Mouse (Mus musculus) adrenal gland, adult 18-20 months (tissue): Measurements from ENCODE around the gene Tiparp. TPM values are rescaled to one million over a fixed set of nuclear protein-coding genes. Genes with fewer than 3 reads are reported as not detected.
A peak's percentile ranks its signal among the peaks of the same experiment; 100 is the strongest.

ENCODE experiments used
- DNase-seq, 2 experiments: peaks; one replicate each; pipeline ENCODE4 v3.0.0; 2021 to 2022; ENCODE audit warnings: low spot score in 2 of 2
- total RNA-seq, 2 experiments: library from RNA; stranded (reverse); gene quantifications; 1 replicate in 1 of 2; 2 replicates in 1 of 2; pipeline ENCODE4 v1.2.3; 2021

The Tiparp gene
- total RNA-seq, 2 experiments from 2014 or later, result 13.8 to 21.6 TPM

- peak; percentile 62 to 64 for DNase-seq
These were observed 632 bp downstream of the Tiparp start for GRCm38 (mm10) chr3:65528614-65529470.

- peak; percentile 28 to 57 for DNase-seq
These were observed 1.4 kb downstream of the Tiparp start for GRCm38 (mm10) chr3:65529471-65530215.

- no peak for DNase-seq
These were observed 4.8 kb downstream of the Tiparp start for GRCm38 (mm10) chr3:65533014-65533413.

DNA sequence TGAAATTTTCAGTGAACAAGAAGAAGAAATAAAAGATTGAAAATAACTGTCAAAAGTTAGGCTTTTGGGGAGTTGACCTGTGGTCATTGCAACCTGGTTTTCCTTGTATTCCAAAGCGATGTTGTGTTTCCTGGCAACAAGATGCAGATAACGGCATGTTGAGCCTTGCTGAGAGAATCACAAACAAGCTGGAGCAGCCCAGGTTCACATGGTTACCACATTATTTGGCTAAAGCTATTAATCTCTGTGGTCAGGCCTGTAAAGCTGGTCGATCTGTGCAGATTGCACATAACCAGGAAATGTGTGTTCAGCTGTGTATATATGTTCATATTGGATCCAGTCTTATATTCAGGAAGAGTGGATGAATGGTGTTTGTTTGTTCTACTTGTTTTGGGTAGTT, 5.4 kb downstream of the Tiparp start:
- no peak for DNase-seq

DNA sequence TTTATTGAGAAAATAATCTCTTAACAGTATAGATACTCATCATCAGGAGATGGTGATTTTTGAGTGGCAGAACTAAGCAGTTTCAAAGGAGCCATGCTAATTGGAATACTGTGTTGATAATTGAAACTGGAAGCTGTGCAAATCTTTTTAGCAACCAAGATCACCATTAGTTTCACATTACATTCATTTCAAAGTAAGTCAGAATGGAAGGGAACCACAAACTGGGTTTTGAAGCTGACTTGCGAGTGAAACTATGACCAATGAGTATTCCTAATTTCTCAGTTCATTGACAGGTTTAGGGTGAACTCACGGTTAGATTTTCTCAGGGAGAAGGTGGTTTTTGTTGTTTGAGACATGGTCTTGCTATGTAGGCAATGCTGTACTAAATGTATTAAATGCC, 6.3 kb downstream of the Tiparp start:
- no peak for DNase-seq

- no peak for DNase-seq
These were observed 7.0 kb downstream of the Tiparp start for GRCm38 (mm10) chr3:65535087-65535761.

DNA sequence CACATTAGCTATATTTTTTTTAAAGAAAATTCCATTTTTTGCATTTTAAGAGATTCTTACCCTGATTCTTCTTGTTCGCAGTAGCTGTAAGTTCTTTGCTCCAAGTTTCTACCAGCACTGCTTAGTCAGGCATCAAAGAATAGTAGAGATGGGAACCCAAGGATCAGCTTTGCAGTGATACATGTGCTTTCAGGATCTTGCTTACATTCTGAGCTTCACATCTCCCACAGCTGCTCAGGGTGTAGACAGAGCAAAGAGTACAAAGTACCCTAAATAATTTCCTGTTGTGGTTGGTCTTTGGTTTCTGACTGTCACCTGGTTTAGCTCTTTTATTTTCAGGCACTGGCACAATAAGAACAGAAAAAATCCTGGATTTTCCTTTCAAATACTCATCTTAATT, 9.1 kb downstream of the Tiparp start:
- DNase-seq, result no peak

DNA sequence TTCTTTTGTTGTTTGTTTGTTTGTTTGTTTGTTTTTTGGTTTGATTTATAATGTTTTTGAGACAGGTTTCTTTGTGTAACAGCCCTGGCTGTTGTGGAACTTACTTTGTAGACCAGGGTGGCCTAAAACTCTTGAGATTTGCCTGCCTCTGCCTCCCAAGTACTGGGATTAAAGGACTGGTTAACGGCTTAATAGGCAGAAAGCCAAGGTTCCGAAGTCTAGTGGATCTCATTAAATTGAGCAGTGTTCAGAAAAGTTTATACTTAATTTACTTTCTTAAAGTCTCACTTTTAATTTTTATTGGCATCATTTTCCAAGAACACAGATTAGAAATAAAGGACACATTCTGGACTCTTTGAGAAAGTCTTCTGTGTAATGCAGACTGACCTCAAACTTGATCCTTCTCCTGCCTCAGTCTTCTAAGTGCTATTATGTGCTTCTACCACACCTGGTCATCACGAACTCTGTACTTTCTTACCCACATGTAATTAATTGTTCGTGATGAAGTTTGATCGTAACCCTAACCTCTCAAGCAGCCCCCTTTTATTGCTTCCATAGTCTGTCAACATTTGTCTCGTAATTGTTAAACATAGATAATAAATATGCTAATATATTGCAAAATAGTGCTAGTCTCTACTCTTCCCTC, 12.8 kb downstream of the Tiparp start:
- no peak for DNase-seq

GRCm38 (mm10) chr3:65541552-65541935, 13.3 kb downstream of the Tiparp start:
- DNase-seq, result no peak

DNA sequence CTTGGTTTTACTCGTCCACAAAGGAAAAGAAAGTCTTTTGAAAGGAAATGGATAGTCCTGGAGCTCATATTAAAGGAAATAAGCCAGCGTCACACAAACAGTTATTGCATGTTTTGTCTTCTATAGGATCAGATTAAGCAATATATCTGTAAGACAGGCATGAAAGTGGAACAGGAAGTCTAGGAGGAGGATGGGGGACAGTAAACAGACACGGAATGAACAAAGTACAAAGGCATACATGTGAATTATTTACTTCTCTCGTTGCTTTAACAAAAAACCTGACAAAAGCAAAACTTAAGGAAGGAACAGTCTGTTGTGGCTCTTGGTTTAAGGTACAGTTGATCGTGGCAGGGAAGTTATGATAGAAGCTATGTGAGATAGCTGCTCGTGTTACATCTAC, 21.6 kb downstream of the Tiparp start:
- DNase-seq, result no peak

GRCm38 (mm10) chr3:65551065-65551464, 22.9 kb downstream of the Tiparp start:
- no peak for DNase-seq

DNA sequence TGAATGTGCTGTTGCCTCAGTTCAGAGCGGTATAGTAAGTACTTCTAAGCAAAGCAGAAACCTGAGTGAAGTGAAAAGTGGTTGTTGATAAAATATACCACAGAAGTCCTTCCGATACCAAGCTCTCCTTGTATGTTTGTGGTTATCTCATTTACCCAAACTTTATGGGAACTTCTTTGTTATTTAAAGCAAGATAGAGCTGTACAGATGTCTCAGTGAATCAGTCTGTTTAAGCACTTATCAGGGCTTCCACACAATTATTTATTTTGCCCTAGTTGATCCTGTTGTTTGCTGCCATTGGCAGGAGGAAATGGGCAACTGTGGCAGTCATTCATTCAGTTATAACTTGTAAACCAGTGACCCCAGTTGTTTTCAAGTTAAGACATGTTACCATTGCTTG, 26.4 kb downstream of the Tiparp start:
- DNase-seq, result no peak

GRCm38 (mm10) chr3:65558679-65559078, 30.5 kb downstream of the Tiparp start:
- no peak for DNase-seq

GRCm38 (mm10) chr3:65562212-65562611, 34.0 kb downstream of the Tiparp start:
- DNase-seq, result no peak

GRCm38 (mm10) chr3:65562694-65563093, 34.5 kb downstream of the Tiparp start:
- DNase-seq, result no peak

GRCm38 (mm10) chr3:65563926-65564624, 35.9 kb downstream of the Tiparp start:
- no peak for DNase-seq

GRCm38 (mm10) chr3:65565632-65566300, 37.6 kb downstream of the Tiparp start:
- DNase-seq, result no peak

GRCm38 (mm10) chr3:65569941-65570340, 41.7 kb downstream of the Tiparp start:
- no peak for DNase-seq

DNA sequence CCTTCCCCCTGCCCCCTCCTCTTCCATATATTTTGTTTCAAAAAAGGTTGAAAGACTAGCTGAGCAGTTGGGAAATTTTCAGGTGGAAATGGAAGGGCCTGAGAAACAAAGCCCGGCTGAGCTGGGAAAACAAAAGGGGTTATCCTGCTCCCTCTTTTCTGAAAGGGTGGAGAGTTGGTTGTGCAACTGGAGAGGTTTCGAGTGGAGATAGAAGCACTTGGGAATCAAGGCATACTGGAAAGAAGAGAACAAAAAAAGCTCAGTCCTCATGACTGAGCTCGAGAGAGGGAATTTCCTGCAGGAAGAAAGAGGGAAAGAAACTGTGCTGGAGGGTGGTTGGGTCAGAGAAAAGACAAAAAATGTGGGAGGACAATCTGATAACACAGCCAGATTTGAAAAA, 45.3 kb downstream of the Tiparp start:
- DNase-seq, result no peak

GRCm38 (mm10) chr3:65577602-65578001, 49.4 kb downstream of the Tiparp start:
- DNase-seq, result no peak
